Mouse (Mus musculus) embryonic facial prominence, embryonic 10.5 days (tissue): Measurements from ENCODE around the gene Ppard. TPM values are rescaled to one million over a fixed set of nuclear protein-coding genes. Genes with fewer than 3 reads are reported as not detected.

Experiments used
- polyA plus RNA-seq: library from polyadenylated mRNA; unstranded; fragments of >200 nt; fragmentation: Nextera tagmentation; extraction: Ambion mirVana; gene quantifications from 2 replicates; pipeline ENCODE4 v1.2.1, GENCODE M21; 2016

The Ppard gene
- polyA plus RNA-seq, 1 experiment from 2014 or later = 1.4 TPM

Other genes with a start within 250 kb of the Ppard start
- 0.54 and 0.83 TPM in 2 replicates for gene Tcp11, start 152.1 kb upstream of the Ppard start, polyA plus RNA-seq
- gene Scube3, start 90.6 kb upstream of the Ppard start, polyA plus RNA-seq = 8.7 and 9.7 TPM in 2 replicates
- gene Zfp523, start 55.6 kb upstream of the Ppard start, polyA plus RNA-seq = 32.8 and 35.9 TPM in 2 replicates
- gene Def6, start 24.9 kb upstream of the Ppard start, polyA plus RNA-seq = 3.4 and 3.7 TPM in 2 replicates
- 28.4 and 30.9 TPM in 2 replicates for gene Fance, start 80.8 kb downstream of the Ppard start, polyA plus RNA-seq
- gene Rpl10a, start 95.8 kb downstream of the Ppard start, polyA plus RNA-seq = 539 and 546 TPM in 2 replicates
- 8.4 and 9.2 TPM in 2 replicates for gene Tead3, start 118.1 kb downstream of the Ppard start, polyA plus RNA-seq
- 3.4 and 4.9 TPM in 2 replicates for gene Tulp1, start 132.5 kb downstream of the Ppard start, polyA plus RNA-seq